Mouse (Mus musculus) midbrain, postnatal 0 days (tissue): ENCODE data around the gene Tekt1. TPM values are rescaled to one million over a fixed set of nuclear protein-coding genes. Genes with fewer than 3 reads are reported as not detected.
"Not testable (repeated sequence)": the region's sequence is repeated elsewhere in the genome, so short reads cannot be mapped to it uniquely, and the experiment has no call there.

ENCODE experiments used
- ATAC-seq: fragments of 200-750 bp; cut with Nextera tagmentation; 2 replicates; pipeline ENCODE4 v1.8.0; 2017; ENCODE audit warnings: moderate number of reproducible peaks, mild to moderate bottlenecking, moderate TSS enrichment, moderate library complexity; ENCODE audit not compliant: low FRiP score
- DNase-seq: peaks from one replicate; pipeline ENCODE4 v3.0.0-alpha.2; 2015; ENCODE audit warnings: low spot score
- H3K27ac ChIP-seq: fragments of 300-500 bp; sonication (generic); 2 replicates; pipeline ENCODE4 v1.5.1; 2014; ENCODE audit warnings: low read depth, mild to moderate bottlenecking, low read length, mixed read lengths
- H3K27me3 ChIP-seq: fragments of 300-500 bp; sonication (generic); 2 replicates; pipeline ENCODE4 v1.6.1; 2014; ENCODE audit warnings: low read length, control low read depth, mixed read lengths; ENCODE audit not compliant: insufficient read depth
- H3K36me3 ChIP-seq: fragments of 300-500 bp; sonication (generic); 2 replicates; pipeline ENCODE4 v1.6.1; 2014; ENCODE audit warnings: low read length, control low read depth, mixed read lengths; ENCODE audit not compliant: insufficient read depth
- H3K4me1 ChIP-seq: fragments of 300-500 bp; sonication (generic); 2 replicates; pipeline ENCODE4 v1.6.1; 2014; ENCODE audit warnings: mild to moderate bottlenecking, control low read depth, antibody characterized with exemption, low read length, mixed read lengths; ENCODE audit not compliant: insufficient read depth
- H3K4me2 ChIP-seq: fragments of 300-500 bp; sonication (generic); 2 replicates; pipeline ENCODE4 v1.6.1; 2014; ENCODE audit warnings: low read depth, mild to moderate bottlenecking, low read length, mixed read lengths; ENCODE audit not compliant: poor library complexity, severe bottlenecking
- H3K4me3 ChIP-seq: fragments of 300-500 bp; sonication (generic); 2 replicates; pipeline ENCODE4 v1.5.1; 2014; ENCODE audit warnings: low read depth, mild to moderate bottlenecking, low read length, moderate library complexity
- H3K9ac ChIP-seq: fragments of 300-500 bp; sonication (generic); replicated peaks from 2 replicates; pipeline ENCODE4 v1.6.1; 2014; ENCODE audit warnings: mild to moderate bottlenecking, low read length, moderate library complexity, mixed read lengths; ENCODE audit not compliant: poor library complexity, severe bottlenecking
- H3K9me3 ChIP-seq: fragments of 300-500 bp; sonication (generic); 2 replicates; pipeline ENCODE4 v1.6.1; 2016; ENCODE audit warnings: low read length, control low read depth
- CTCF ChIP-seq: IDR thresholded peaks from 2 replicates; pipeline ENCODE4 v1.5.1; 2016; ENCODE audit warnings: antibody characterized with exemption, mild to moderate bottlenecking
- WGBS: fragments of 180-500 bp; shearing (Covaris S2); extraction: QIAGEN DNeasy Blood & Tissue Kit; methylation state at CpG from one replicate; pipeline ENCODE4 v1.1.7; 2014; 5-methylcytosine and 5-hydroxymethylcytosine counted together
- polyA plus RNA-seq: library from polyadenylated mRNA; unstranded; fragments of >200 nt; fragmentation: Nextera tagmentation; extraction: Ambion mirVana; gene quantifications from 2 replicates; pipeline ENCODE4 v1.2.1, GENCODE M21; 2015
- total RNA-seq: library from RNA; depleted of rRNA; stranded (reverse); fragments of >200 nt; gene quantifications from 2 replicates; pipeline ENCODE4 v1.2.3, GENCODE M21; 2014

Gene Tekt1
- total and polyA plus RNA-seq, 2 experiments from 2014 or later, result 6.9 to 10.3 TPM

- no peak for TF ChIP-seq CTCF
- Histone ChIP-seq H3K36me3 (no peaks in the 10 kb centered on the region), H3K9ac (no peak overlapping the region), H3K27ac (no peak overlapping the region), H3K4me2 (no peak overlapping the region), H3K4me1 (no peaks in the 10 kb centered on the region), H3K27me3 (no peaks in the 10 kb centered on the region), H3K9me3 (no peaks in the 10 kb centered on the region), H3K4me3 (no peak overlapping the region)
- no peak for DNase-seq
- no peak for ATAC-seq
- 82% methylated on average over 1 of the region's 1 CpGs for WGBS
These were observed 10.0 kb downstream of the Tekt1 start for GRCm38 (mm10) chr11:72352272-72352671.

GRCm38 (mm10) chr11:72349652-72350051, 12.6 kb downstream of the Tekt1 start:
- H3K4me3 ChIP-seq, result no peak overlapping the region
- no peak for TF ChIP-seq CTCF
- no peaks in the 10 kb centered on the region for H3K36me3 ChIP-seq
- no peaks in the 10 kb centered on the region for H3K9me3 ChIP-seq
- no peaks in the 10 kb centered on the region for H3K4me1 ChIP-seq
- no peak for ATAC-seq
- H3K4me2 ChIP-seq, result no peak overlapping the region
- H3K27ac ChIP-seq, result no peak overlapping the region
- WGBS, result 72% methylated on average over 4 of the region's 4 CpGs
- H3K27me3 ChIP-seq, result no peaks in the 10 kb centered on the region
- DNase-seq, result no peak
- H3K9ac ChIP-seq, result no peak overlapping the region

DNA sequence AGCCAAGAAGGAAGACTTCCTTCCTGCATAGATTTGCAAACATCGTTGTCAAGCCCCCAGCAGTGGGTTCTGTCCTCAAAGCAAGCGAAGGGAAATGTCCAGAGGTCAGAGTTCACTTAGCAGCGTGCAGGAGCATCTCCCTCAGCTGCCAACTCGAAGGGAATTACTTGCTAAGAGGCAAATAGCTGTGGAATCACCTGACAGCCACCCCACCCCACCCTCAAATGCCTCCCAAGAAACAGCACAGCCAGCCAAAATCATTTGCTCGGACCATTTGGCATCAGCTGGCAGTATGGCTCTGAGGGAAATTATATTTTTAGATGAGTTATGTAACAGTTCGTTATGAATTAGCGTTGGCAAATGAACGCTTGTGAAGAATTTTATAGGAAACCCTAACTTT, 13.2 kb downstream of the Tekt1 start:
- ATAC-seq, result no peak
- no peaks in the 10 kb centered on the region for H3K4me1 ChIP-seq
- H3K4me3 ChIP-seq, result no peak overlapping the region
- no peak for DNase-seq
- TF ChIP-seq CTCF, result no peak
- H3K27ac ChIP-seq, result no peak overlapping the region
- H3K27me3 ChIP-seq, result no peaks in the 10 kb centered on the region
- 72% methylated on average over 8 of the region's 8 CpGs for WGBS
- no peaks in the 10 kb centered on the region for H3K36me3 ChIP-seq
- no peak overlapping the region for H3K4me2 ChIP-seq
- no peak overlapping the region for H3K9ac ChIP-seq
- no peaks in the 10 kb centered on the region for H3K9me3 ChIP-seq

- Histone ChIP-seq H3K36me3 (no peaks in the 10 kb centered on the region), H3K27ac (no peak overlapping the region), H3K4me3 (no peak overlapping the region), H3K27me3 (no peaks in the 10 kb centered on the region), H3K4me1 (no peaks in the 10 kb centered on the region), H3K4me2 (no peak overlapping the region), H3K9me3 (no peaks in the 10 kb centered on the region), H3K9ac (no peak overlapping the region)
- DNase-seq, result no peak
- no peak for TF ChIP-seq CTCF
- 70% methylated on average over 10 of the region's 10 CpGs for WGBS
- no peak for ATAC-seq
These were observed 13.7 kb downstream of the Tekt1 start for GRCm38 (mm10) chr11:72348563-72348962.

- no peaks in the 10 kb centered on the region for H3K9me3 ChIP-seq
- ATAC-seq, result no peak
- H3K27me3 ChIP-seq, result no peaks in the 10 kb centered on the region
- no peaks in the 10 kb centered on the region for H3K36me3 ChIP-seq
- H3K4me3 ChIP-seq, result no peak overlapping the region
- WGBS, result 91% methylated on average over 11 of the region's 11 CpGs
- no peak overlapping the region for H3K4me2 ChIP-seq
- no peak for TF ChIP-seq CTCF
- 0 out of 2 replicates have a peak overlapping the region, but pooled peaks have one; percentile 5 for H3K9ac ChIP-seq
- H3K27ac ChIP-seq, result no peak overlapping the region
- DNase-seq, result no peak
- H3K4me1 ChIP-seq, result no peaks in the 10 kb centered on the region
These were observed 17.8 kb downstream of the Tekt1 start for GRCm38 (mm10) chr11:72344486-72344885.

GRCm38 (mm10) chr11:72343904-72344303, 18.3 kb downstream of the Tekt1 start:
- no peaks in the 10 kb centered on the region for H3K27me3 ChIP-seq
- H3K4me3 ChIP-seq, result no peak overlapping the region
- no peaks in the 10 kb centered on the region for H3K9me3 ChIP-seq
- 25% methylated on average over 8 of the region's 8 CpGs for WGBS
- peak; percentile 86 for TF ChIP-seq CTCF
- DNase-seq, result peak; percentile 75
- no peak overlapping the region for H3K27ac ChIP-seq
- no peaks in the 10 kb centered on the region for H3K4me1 ChIP-seq
- no peak for ATAC-seq
- no peaks in the 10 kb centered on the region for H3K36me3 ChIP-seq
- 0 out of 2 replicates have a peak overlapping the region, but pooled peaks have one; percentile 5 for H3K9ac ChIP-seq
- H3K4me2 ChIP-seq, result no peak overlapping the region

DNA sequence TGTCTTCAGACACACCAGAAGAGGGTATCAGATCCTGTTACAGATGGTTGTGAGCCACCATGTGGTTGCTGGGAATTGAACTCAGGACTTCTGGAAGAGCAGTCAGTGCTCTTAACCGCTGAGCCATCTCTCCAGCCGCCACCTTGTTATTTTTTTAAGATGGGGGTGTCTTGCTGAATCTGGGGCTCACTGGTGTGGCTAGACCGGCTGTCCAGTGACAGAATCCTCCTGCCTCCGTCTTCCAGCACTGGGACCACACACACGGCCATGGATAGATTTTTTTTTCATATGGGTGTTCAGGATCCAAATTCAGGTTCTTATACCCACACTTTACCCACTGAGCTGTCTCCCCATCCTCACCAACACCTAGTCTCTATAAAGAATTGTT, 19.0 kb downstream of the Tekt1 start:
- DNase-seq, ATAC-seq: not testable (repeated sequence)

More for the DNA sequence above, 19.0 kb downstream of the Tekt1 start:
- not testable (repeated sequence) for H3K4me3 ChIP-seq, H3K4me2 ChIP-seq, H3K4me1 ChIP-seq, H3K9ac ChIP-seq, H3K36me3 ChIP-seq, H3K27ac ChIP-seq, H3K9me3 ChIP-seq, H3K27me3 ChIP-seq
- 92% methylated on average over 5 of the region's 5 CpGs for WGBS
